Mouse (Mus musculus) adrenal gland, adult 8-10 months (tissue): ENCODE measurements around the gene Hs3st3a1. TPM values are rescaled to one million over a fixed set of nuclear protein-coding genes. Genes with fewer than 3 reads are reported as not detected.

Experiments used
- DNase-seq: peaks from one replicate; pipeline ENCODE4 v3.0.0; 2022
- total RNA-seq, 4 experiments: library from RNA; stranded (reverse); gene quantifications; 2 replicates each; pipeline ENCODE4 v1.2.4; 2022

Hs3st3a1 gene
- total RNA-seq, 4 experiments from 2014 or later = 0.24 to 0.32 (median 0.25) TPM

DNA sequence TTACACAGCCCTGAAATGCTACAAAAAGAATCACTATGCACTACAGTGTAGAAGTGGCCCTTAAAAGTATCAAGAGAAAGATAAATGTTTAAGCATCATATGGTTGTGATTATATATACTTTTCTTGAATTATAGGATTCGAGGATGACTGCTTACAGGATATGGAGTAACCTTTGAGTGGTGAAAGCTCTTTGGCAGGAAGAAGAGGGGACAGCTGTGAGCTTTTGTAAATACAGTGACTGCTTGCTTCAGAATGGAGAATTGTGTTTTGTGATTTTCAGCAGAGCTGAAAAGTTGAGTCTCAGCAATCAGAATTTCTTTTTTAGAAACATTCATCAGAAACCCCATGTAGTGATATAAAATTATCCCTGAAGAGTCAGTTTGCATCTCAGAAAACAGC is 124.3 kb downstream of the Hs3st3a1 start:
- no peak for DNase-seq

DNA sequence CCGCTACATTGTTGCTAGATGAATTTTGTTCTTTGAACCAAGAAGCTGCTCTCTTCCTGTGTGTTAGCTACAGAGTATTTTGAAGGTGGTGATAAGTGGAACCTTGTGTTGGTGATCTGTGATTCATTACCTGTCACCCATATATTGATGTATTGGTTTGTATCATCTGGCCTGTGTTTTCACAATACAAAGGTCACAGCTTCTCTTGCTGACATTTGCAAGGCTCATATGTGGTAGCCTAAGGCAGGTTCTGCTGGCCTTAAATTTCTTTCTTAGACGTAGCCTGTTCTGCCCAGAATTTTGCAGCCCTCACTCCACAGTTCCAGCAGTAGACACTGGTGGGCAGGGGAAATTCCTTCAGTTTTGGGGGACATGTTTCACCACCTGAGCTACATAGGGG is 125.3 kb downstream of the Hs3st3a1 start:
- DNase-seq = no peak

DNA sequence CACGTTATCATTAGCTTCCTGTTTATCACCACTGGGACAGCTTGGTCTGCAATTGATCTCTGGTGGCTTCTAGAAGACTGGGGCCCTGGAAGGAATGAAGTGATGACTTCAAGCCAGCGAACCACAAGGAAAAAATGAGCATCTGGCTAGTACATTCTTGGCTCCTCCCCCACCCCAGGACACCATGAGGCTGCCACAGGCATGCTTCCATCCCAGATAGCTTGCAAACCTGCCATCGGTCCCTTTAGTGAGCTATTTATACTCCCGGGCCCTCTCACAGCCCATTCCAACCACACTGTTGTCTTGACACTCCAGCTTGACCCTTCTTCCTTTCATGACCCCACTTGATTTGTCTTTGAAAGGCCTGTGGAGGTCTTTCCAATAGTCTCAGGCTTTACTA is 127.6 kb downstream of the Hs3st3a1 start:
- DNase-seq = no peak

Other genes with a start within 250 kb of the Hs3st3a1 start
- not detected for gene F930015N05Rik, start 1.3 kb downstream of the Hs3st3a1 start, total RNA-seq